In genomic region chr2:170837363-170837762, GRCm38 (mm10) we compare ENCODE assay signal across 12 mouse cellular contexts.
DNase-seq lines count a peak whose midpoint lies in the region; ATAC-seq and TF ChIP-seq lines count a peak whose summit lies in the region.
"Had no signal": no experiment of that assay in that cellular context is flagged by ENCODE, and none has a peak within 500 bp of the region (broad histone marks: within the 10 kb centered on the region; RNA-seq: fewer than 3 reads in every experiment).

No protein-coding gene starts in this region.

- H3K4me1 ChIP-seq in forebrain, embryonic 15.5 days = peaks cover 35% of the 10 kb centered on the region
- H3K4me1 ChIP-seq in hindbrain, embryonic 12.5 days = peaks cover 26% of the 10 kb centered on the region
- H3K4me1 ChIP-seq in neural tube, embryonic 13.5 days (replicated peaks) = peaks cover 38% of the 10 kb centered on the region
- H3K4me1 ChIP-seq: megakaryocyte, embryonic 14.5 days; stomach, embryonic 15.5 days had no signal

- peak; percentile 51; the same call in 1 of the 2 replicates for ATAC-seq in forebrain, embryonic 15.5 days (replicated peaks)
- ATAC-seq in hindbrain, embryonic 12.5 days (ENCODE audit: low FRiP score) = no peak
- ATAC-seq in neural tube, embryonic 13.5 days (ENCODE audit: low read depth) = no peak

- H3K27ac ChIP-seq in layer of hippocampus, adult 2 months = peak overlapping the region; percentile 46; the same call in 1 of the 2 replicates
- H3K27ac ChIP-seq in forebrain, embryonic 15.5 days (replicated peaks) = peak overlapping the region; percentile 79
- peak overlapping the region; percentile 75 for H3K27ac ChIP-seq in hindbrain, embryonic 12.5 days
- peak overlapping the region; percentile 74 for H3K27ac ChIP-seq in neural tube, embryonic 13.5 days (replicated peaks)
- H3K27ac ChIP-seq: limb, embryonic 12.5 days; liver, embryonic 14.5 days; stomach, embryonic 15.5 days had no signal

- 30% methylated on average over 11 of the region's 11 CpGs for WGBS in forebrain, embryonic 15.5 days
- WGBS in hindbrain, embryonic 12.5 days = 54% methylated on average over 11 of the region's 11 CpGs
- WGBS in neural tube, embryonic 13.5 days = 30% methylated on average over 11 of the region's 11 CpGs

- no peak for DNase-seq in layer of hippocampus, adult 2 months (ENCODE audit: low spot score in 2 of 2)
- no peak for DNase-seq in layer of hippocampus, postnatal 25 days (ENCODE audit: extremely low spot score in 1 of 2, low spot score in 1 of 2)
- DNase-seq in thymus, postnatal 25 days = no peak
- DNase-seq in thymus, adult 18-20 months = no peak
- DNase-seq: spleen, adult 18-20 months had no signal

- H3K9ac ChIP-seq in forebrain, embryonic 15.5 days (replicated peaks) = no peak overlapping the region
- no peak overlapping the region for H3K9ac ChIP-seq in hindbrain, embryonic 12.5 days
- H3K9ac ChIP-seq in neural tube, embryonic 13.5 days = no peak overlapping the region
- H3K9ac ChIP-seq: limb, embryonic 12.5 days; liver, embryonic 14.5 days; stomach, embryonic 15.5 days had no signal

- no peaks in the 10 kb centered on the region for H3K36me3 ChIP-seq in forebrain, embryonic 15.5 days
- H3K36me3 ChIP-seq in hindbrain, embryonic 12.5 days = no peaks in the 10 kb centered on the region
- H3K36me3 ChIP-seq in neural tube, embryonic 13.5 days = peaks cover 8% of the 10 kb centered on the region
- H3K36me3 ChIP-seq: limb, embryonic 12.5 days; stomach, embryonic 15.5 days had no signal

- H3K4me3 ChIP-seq in layer of hippocampus, adult 2 months = no peak overlapping the region
- H3K4me3 ChIP-seq in forebrain, embryonic 15.5 days = no peak overlapping the region
- H3K4me3 ChIP-seq in hindbrain, embryonic 12.5 days = no peak overlapping the region
- no peak overlapping the region for H3K4me3 ChIP-seq in neural tube, embryonic 13.5 days
- H3K4me3 ChIP-seq: limb, embryonic 12.5 days; megakaryocyte, embryonic 14.5 days; stomach, embryonic 15.5 days had no signal

- no peaks in the 10 kb centered on the region for H3K27me3 ChIP-seq in forebrain, embryonic 15.5 days
- H3K27me3 ChIP-seq in hindbrain, embryonic 12.5 days = peaks cover 6% of the 10 kb centered on the region; the same call in 1 of the 2 replicates
- 0 out of 2 replicates have a peak, but pooled peaks cover 8% of the 10 kb centered on the region for H3K27me3 ChIP-seq in neural tube, embryonic 13.5 days
- H3K27me3 ChIP-seq: limb, embryonic 12.5 days; megakaryocyte, embryonic 14.5 days; stomach, embryonic 15.5 days had no signal

- TF ChIP-seq CTCF in layer of hippocampus, adult 2 months (conservative IDR thresholded peaks at IDR 0.05) = no peak

- no peaks in the 10 kb centered on the region for H3K9me3 ChIP-seq in forebrain, embryonic 15.5 days
- no peaks in the 10 kb centered on the region for H3K9me3 ChIP-seq in hindbrain, embryonic 12.5 days (replicated peaks)
- no peaks in the 10 kb centered on the region for H3K9me3 ChIP-seq in neural tube, embryonic 13.5 days
- H3K9me3 ChIP-seq: limb, embryonic 12.5 days; stomach, embryonic 15.5 days had no signal

- H3K4me2 ChIP-seq in forebrain, embryonic 15.5 days (replicated peaks) = no peak overlapping the region
- no peak overlapping the region for H3K4me2 ChIP-seq in hindbrain, embryonic 12.5 days (replicated peaks)
- H3K4me2 ChIP-seq in neural tube, embryonic 13.5 days = no peak overlapping the region
- H3K4me2 ChIP-seq: limb, embryonic 12.5 days; stomach, embryonic 15.5 days had no signal
